Mouse (Mus musculus): ENCODE results near the gene Pprc1. TPM values are rescaled to one million over a fixed set of nuclear protein-coding genes. Genes with fewer than 3 reads are reported as not detected.

Gene Pprc1
- 32.9 and 33.8 TPM in 2 replicates for total RNA-seq (2021)
- long read RNA-seq, experiment 1, partial matches to known transcripts = 2 of 2 reads
- long read RNA-seq, experiment 1, other reads (novel, unspliced or antisense) = 0 of 2 reads
- long read RNA-seq, experiment 2, partial matches to known transcripts = 2 of 4 reads
- long read RNA-seq, experiment 2, other reads (novel, unspliced or antisense) = 2 of 4 reads

DNA sequence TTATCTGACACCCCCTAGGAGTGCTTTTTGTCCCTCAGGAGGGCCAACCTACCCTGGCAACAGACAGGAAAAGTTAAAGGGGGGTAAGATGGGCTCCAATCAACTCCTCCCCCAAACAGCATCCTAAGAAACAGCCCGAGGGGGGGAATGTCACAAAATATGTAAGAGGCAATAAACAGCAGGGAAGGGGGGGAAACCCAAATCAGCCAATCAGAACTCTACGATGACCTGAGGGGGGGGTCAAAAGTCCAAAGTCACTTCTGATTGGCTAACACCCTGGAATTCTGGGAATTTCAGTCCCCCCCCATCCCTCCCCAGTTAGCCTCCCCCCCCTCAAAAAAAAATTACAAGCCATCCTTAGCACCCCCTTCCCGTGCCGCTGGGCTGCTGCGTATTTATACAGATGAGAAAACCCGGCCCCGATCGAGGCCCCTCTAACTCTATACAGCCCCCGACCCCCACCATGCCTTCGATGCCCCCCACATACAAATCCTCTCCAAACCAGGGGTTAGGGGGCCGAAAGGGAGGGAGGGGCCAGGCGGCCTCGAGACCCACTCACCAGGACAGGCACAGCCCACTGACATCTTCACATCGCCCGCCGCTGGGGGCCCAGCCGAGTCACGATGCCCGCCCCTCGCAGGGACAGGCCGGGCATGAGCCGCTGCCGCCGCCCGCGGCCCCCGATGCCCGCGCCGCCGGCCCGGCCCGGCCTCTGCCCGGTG lies at the start of gene Pprc1:
Gene Pprc1 (plus strand): TSS at position 616 of the 722 bp plus-strand sequence.
- DNase-seq = peak; percentile 79

DNA sequence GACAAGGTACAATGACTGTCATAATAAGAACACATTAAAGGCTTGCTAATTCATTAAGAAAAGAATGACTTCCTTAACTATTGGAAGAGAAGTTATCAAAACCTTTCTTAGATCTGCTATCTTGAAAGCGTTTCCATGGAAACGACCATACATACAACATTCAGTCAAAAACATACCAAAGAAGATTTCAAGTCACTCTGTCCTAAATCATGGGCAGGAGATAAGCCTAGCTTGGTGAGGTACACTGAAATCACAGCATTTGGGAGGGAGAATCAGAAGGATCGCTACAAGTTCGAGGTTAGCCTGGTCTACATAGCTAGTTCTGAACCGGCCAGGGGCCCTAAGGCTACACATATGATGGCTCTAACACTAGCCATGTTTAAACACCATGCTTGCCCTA lies 47.3 kb upstream of the Pprc1 start:
- DNase-seq = no peak

DNA sequence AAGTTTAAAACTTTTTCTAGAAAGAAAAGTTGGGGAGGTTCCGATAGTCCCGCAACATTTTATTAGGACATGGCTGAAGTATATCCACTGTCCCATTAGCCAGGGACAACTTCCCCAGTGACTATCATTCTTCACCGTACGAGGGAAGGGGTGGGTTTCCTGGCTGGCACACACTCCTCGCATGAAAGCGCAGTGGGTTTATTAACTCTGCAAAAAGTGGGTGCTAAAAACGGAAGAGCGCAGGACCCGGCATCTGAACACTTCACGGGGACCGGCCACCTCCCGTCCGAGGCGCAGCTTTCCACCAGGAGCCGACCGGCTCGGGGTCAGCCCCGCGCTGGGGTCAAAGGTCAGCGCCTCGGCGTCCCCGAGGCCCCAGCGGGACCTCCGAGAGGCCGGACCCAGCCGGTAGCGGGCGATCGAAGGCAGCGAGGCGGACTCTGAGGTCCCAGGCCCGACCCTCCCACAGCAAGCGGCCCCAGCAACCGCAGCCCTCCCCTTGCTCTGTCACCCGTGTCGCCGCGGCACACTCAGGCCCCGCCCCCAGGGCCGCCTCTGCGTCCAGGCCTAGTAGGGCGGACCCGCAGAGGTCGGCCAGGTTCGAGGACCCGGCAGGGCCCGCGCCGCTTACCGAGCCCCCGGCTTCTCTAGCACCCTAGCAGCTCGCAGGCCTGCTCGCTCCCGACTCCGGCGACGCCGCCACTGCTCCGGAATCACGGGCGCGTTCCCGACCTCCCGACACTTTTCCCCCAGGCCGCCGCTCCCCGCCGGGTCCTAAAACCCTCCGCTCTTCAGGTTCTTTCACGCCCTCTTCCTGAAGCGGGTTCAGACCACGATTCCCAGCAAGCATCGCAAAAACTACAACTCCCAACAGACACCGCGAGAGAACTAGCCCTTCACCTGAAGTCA lies 46.6 kb upstream of the Pprc1 start, which contains the start of gene Armh3:
Gene Armh3 (minus strand): TSS at position 704 of the 909 bp plus-strand sequence.
- peak; percentile 95 for DNase-seq

DNA sequence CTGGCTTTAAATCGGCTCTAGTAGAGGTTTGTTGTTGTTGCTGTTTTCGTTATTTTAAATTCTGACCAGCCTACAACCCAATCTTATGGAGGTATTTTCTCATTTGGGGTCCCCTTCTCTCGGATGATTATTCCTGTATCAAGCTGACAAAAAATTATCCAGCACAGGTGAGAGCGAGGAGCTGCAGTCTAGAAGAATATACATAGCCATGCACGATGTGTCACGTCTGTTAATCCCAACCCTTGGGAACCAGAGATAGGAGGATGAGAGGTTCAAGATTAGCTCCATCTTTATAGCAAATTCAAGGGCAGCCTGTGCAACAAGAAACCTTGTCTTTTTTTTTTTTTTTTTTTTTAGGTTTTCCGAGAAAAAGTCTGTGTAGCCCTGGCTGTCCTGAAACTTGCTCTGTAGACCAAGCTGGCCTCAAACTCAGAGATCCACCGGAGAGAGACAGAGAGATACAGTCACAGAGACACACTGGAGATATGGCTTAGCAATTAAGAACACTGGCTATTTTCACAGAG lies 45.9 kb upstream of the Pprc1 start:
- DNase-seq = no peak

DNA sequence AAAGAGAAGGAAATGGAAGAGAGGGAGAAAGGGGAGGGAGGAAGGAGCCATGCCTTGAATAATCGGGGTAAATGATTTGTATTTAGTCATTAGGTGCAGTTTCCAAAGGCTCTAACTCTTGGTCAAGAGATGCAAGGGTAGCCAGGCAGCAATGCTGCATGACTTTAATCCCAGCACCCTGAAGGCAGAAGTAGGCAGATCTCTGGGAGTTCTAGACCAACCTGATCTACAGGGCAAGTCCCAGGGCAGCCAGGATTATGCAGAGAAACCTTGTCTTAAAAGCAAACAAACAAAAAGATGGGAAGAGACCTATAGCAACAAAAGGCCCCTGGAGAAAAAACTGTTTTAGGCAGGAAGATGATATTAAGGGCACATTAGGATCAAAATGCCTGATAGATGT lies 45.3 kb upstream of the Pprc1 start:
- no peak for DNase-seq

DNA sequence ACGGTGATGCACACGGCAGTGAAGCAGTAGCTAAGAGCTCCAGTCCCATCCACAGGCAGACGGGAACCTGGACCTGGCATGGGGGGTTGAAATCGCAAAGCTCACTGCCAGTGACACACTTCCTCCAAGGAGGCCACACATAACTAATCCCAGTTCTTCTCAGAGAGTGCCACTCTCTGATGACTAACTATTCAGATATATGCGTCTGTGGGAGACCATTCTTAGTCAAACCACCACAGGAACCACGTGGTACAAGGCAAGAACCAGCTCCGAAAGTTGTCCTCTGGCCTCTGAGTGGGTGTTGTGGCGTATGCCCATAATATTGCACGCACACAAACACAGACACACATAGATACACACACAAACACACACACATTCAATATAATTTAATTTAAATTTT lies 42.4 kb upstream of the Pprc1 start:
- DNase-seq = no peak

DNA sequence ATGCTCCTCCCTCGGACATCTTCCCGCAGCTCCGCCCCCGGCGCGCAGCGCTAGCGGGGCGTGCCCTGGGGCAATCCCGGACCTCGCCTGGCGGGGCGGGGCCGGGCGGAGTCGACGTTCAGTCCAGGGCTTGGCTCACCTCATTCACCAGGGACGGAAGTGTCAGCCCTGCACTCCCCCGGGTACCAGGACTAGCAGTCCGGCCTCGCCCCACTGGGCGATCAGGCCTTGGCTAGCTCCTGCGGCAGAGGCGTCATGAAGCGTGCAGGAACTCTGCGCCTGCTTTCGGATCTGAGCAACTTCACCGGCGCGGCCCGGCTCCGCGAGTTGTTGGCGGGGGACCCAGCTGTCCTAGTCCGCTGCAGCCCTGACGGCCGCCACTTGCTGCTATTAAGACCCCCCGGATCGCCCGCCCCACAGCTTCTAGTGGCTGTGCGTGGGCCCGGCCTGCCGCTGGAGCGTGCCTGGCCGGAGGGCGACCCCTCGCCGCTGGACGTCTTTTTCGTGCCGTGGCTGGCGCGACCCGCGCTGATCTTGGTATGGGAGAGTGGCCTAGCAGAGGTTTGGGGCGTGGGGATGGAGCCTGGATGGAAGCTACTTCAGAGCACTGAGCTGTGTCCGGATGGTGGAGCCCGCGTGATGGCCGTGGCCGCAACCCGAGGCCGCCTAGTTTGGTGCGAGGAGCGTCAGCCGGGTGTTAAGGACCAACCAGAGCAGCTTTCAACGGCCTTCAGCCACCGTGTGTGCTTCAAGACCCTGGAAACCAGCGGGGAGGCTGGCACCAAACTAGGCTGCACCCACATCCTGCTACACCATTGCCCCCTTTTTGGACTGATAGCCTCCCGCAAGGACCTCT lies 41.1 kb upstream of the Pprc1 start, which contains the start of gene Hps6:
Gene Hps6 (plus strand): TSS at position 138 of the 856 bp plus-strand sequence.
- peak; percentile 95 for DNase-seq

DNA sequence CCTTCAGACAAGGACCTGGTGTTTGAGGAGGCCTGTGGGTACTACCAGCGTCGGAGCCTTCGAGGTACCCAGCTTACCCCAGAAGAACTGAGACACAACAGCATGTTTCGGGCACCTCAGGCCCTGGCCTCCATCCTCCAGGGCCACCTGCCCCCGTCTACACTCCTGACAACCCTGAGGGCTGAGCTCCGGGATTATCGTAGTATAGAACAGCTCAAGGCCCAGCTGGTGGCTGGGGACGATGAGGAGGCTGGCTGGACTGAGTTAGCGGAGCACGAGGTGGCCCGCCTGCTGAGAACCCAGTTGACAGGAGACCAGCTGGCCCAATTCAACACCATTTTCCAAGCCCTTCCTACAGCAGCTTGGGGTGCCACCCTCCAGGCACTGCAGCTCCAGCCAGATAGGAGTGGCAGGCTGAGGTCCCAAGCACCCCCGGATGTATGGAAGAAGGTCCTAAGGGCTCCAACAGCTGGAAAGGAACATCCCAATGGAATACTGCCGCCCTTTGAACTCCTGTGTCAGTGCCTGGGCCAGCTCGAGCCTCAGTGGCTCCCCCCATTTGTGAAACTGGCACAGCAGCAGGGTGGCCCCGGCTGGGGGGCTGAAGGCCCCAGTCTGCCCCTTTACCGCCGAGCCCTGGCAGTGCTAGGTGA lies 39.7 kb upstream of the Pprc1 start:
- peak; percentile 29 for DNase-seq

DNA sequence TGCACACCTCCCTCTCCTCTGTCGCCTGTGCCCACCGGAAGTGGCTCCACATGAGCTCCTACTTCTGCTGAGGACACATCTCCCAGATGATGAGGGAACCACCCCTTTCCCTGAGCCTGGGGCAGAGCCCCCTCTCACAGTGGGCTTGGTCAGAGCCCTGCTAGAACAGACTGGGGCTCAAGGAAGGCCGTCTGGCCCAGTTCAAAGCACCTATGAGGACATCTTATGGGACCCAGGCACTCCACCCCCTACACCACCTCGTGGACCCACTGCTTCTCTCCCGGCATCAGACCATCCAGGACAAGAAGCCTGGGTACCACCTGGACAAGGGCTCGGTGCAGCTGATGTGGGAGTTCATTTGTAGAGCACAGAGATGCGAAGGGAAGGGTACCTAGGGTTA lies 39.0 kb upstream of the Pprc1 start:
- DNase-seq = no peak

DNA sequence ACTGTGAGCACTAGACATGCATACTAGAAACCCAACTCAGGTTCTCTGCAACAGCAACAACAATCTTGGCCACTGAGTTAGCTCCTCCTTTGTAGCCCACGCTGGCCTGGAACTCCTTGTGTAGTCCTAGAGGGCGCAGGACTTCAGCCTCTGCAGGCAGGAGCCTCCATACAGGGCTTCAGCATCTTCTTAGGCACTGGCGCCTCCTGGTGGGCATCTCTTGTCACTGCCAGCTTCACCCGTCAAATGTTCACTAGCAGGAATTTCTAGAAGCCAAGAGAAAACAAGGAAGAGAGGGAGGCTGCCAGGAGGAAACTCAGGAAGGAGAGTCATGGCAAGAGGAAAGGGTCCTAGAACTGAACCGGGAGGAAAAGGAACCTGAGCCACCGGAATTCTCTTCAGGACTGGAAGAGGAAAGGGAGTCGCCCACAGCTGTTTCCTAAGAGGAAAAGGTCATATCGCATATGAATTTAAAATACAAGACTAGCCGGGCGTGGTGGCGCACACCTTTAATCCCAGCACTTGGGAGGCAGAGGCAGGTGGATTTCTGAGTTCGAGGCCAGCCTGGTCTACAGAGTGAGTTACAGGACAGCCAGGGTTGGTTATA lies 30.0 kb upstream of the Pprc1 start:
- peak; percentile 93 for DNase-seq

DNA sequence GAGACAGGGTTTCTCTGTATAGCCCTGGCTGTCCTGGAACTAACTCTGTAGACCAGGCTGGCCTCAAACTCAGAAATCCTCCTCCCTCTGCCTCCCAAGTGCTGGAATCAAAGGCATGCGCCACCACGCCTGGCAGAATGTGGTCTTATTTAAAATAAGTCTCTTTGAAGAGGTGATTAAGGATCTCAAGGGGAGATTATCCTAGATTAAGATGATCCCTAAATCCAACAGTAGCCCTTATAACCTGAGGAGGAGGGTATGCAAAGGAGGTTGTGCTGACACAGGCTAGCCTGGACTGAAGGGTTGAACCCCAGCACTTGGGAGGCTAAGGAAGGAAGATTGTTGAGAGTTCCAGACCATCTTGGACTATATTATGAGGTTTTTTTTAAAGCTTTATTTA lies 28.7 kb upstream of the Pprc1 start:
- DNase-seq = no peak

DNA sequence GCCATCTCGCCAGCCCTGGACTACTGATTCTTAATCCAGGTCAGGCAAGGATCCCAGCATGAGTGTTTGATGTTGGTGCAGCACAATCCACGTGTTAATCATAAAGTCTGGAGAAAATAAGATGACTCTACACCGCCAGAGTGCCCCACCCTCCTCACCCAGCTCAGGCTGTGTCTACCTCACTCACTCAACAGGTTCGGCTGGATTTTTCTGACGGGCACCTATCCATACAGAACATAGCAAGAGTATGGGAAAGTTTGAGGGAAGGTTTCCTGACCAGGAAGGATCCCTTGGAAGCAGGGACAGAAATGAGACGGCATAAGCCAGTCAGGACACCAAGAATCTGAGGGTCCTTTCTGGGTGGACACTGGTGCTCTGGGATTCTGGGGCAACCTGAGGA lies 19.7 kb upstream of the Pprc1 start:
- DNase-seq = no peak

DNA sequence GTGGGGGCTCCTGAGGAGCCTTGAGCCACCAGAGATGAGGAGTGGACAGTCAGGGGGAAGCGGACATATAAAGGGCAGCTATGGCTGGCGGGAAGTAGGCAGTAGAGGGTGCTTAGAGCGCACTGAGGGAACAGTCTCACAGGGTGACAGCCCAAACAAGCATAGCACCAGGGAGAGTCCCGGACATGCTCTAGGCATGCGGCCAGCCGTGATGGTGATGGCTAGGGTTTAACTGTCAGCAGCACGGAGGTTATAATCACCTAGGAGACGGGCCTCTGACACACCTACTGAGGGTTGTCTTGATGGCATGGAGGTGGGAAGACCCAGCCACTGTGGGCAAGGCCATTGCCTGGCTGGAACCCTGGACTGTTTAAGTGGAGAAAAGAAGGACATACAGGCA lies 18.1 kb upstream of the Pprc1 start:
- DNase-seq = no peak

DNA sequence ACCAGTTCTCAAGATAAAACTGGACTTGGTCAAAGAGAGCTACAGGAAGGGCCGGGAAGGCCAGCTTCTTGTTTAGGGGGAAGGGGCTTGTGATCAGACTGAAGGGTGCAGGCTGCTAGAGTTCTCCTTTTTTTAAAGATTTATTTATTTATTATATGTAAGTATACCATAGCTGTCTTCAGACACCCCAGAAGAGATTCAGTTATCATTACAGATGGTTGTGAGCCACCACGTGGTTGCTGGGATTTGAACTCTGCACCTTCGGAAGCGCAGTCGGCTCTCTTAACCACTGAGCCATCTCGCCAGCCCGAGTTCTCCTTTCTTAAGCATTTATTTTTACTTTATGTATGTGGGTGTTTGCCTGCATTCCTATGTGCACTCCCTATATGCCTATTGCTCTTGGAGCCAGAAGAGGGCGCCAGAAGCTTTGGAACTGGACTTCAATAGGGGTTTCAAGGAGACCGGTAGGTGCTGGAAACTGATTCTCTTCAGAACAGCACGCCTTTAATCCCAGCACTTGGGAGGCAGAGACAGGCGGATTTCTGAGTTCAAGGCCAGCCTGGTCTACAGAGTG lies 15.9 kb upstream of the Pprc1 start:
- no peak for DNase-seq

DNA sequence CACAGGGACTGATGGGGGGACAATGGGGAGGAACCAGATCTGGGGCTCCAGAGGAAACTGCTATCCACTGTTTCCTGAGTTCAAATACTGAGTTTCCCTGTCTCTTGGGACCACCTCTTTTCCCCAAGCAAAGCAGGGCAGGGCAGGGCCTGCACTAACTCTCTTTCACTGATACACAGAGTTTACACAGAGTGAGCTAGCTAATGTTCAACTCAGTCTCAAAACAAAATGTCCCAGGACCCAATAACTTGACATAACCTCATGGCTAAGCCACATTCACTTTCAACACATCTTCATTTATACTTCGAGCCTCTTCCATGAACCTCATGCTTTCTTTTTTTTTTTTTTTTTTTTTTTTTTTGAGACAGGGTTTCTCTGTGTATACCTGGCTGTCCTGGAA lies 15.0 kb upstream of the Pprc1 start:
- no peak for DNase-seq

DNA sequence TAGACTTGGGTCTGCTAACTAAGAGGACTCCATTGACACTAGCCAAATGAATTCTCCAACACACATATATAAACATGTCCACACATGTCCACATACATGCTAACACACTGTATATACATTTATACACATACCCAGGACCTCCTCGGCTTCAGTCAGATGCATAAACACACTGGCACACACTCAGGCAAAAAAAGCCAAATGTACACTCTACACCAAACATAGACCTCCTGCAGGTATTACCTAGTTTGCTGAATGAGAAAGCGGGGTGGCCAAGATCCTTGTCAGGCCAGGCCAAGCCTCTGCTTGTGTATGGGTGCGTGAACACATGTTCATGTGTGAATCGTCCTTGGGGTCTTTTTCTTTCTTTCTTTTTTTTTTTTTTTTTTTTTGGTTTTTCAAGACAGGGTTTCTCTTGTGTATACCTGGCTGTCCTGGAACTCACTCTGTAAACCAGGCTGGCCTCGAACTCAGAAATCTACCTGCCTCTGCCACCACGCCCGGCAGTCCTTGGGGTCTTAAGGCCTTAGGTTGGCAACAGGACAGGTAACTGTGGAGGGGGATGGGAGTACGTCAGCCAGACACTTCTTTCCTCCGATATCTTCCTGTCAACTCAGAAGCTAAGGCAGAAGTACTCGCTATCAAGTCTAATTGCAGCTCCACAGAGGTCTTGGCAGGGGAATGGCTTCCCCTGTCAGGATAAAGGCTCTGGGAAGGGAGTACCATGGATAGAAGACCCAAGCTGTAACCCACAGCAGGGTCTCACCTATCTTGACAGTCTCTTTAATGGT lies 14.3 kb upstream of the Pprc1 start:
- DNase-seq = no peak

DNA sequence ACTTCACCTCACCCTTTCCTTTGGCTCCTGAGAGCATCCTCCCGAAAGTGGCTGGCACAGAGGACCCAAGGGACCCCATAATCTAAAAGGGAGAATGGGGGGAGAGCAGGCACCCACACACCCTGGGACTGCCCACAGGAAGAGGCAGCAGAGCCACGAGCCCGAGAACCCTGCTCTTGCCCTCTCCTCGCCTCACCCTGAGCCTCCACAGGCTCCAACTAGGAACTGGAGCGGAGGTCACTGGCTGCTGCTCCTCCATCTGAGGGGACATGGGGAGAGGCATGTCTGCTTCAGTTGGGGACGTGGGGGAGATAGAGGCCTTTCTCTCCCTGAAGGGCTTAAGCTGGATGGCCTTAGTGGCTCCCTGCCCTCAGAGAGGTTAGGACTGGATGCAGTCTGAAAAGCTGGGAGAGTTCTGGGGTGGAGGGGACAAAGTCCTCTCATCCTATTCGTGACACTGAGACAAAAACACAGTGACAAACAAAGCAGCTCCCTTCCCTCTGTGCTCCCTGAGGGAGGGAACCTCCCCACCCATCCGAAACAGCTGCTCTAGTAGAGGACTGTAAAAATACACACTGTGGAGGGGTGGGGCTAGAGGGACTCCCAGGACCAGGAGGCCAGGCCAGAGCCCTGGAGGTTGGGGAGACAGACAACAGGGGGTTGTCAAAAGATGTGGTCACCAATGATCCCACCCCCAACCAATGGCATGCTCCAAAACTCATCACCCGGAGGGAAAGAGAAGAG lies 12.8 kb upstream of the Pprc1 start:
- no peak for DNase-seq

DNA sequence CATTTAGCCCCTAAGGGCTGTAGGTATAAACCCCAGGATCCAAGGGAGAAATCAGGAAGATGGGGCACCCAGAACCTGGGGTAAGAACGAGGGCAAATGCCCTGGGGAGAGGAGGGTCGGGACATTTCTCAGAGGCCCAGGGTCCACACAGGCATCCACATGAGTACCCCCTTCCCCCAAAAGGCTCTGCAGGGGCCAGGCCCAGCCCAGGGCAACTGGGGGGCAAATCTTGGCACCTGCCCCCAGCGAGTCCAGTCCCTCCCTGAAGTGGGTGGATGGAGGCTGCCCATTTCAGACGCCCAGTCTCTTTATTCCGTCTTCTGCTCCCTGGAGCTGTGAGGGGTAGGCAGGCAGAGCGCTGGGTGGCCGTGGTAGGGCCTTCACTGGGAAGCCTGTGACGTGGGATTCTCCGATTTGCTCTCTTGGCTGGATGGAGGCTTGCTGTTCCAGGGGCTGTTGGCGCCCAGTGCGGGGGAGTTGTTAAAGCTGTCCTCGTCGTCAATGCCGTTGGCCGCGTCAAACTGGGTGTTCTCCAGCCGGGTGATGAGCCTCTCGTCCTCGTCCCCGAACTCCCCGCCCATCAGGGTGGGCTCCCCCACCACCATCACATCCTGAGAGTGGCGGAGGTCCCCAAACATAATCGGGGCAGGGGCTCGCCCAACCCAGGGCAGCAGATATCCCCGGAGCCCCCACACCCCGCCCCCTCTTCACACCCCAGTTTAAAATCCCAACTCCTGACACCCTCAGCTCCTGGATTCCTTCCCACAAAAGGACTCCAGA lies 11.8 kb upstream of the Pprc1 start:
- no peak for DNase-seq

Measured in adrenal gland, postnatal 14 days (tissue).